Mouse (Mus musculus): ENCODE measurements at regions not wholly inside any gene's neighbourhood (a gene's known extent, or its start where the extent isn't known, plus 50 kb on each side); places are given as distances from the start of the nearest gene placed in this dataset.

GRCm38 (mm10) chr5:62939050-62939449 lies 125.4 kb downstream of the Dthd1 start:
- intact Hi-C loops (cut with DNase I): loop anchor here (2.0 to 5.0 kb wide), 2 partner anchors 710 to 828 kb away; partner anchors contain the start of gene Nwd2
- DNase-seq (ENCODE audit: low spot score in 2 of 2): peak; percentile 14 to 74
